Mouse (Mus musculus): ENCODE data around the gene Prkcq. TPM values are rescaled to one million over a fixed set of nuclear protein-coding genes. Genes with fewer than 3 reads are reported as not detected.

The Prkcq gene
- 1 to 10 TPM; 7.4 to 8.9 TPM for total RNA-seq (2021)
- long read RNA-seq, experiment 1, transcript Prkcq-201 (18 exons, 3,583 nt), result major isoform, 5 of 7 reads
- long read RNA-seq, experiment 1, partial matches to known transcripts, result 1 of 7 reads
- long read RNA-seq, experiment 1, other reads (novel, unspliced or antisense), result 1 of 7 reads
- long read RNA-seq, experiment 2, transcript Prkcq-201 (18 exons, 3,583 nt), result major isoform, 8 of 9 reads
- long read RNA-seq, experiment 2, partial matches to known transcripts, result 1 of 9 reads
- long read RNA-seq, experiment 2, other reads (novel, unspliced or antisense), result 0 of 9 reads

- TF ChIP-seq CTCF (conservative IDR thresholded peaks at IDR 0.05), result peak; percentile 55
- Histone ChIP-seq H3K27ac (peak within 1 kb of the TSS; percentile 81), H3K4me3 (peak within 1 kb of the TSS; percentile 55)
- DNase-seq (ENCODE audit: low spot score in 2 of 2), result peak; percentile 32 to 39
Measured at GRCm38 (mm10) chr2:11171754-11172501, at the start of gene Prkcq. Gene Prkcq (plus strand): TSS chr2:11172108.

GRCm38 (mm10) chr2:11130881-11131280, 41.0 kb upstream of the Prkcq start:
- no peak for TF ChIP-seq CTCF (conservative IDR thresholded peaks at IDR 0.05)
- Histone ChIP-seq H3K4me3 (no peak overlapping the region), H3K27ac (no peak overlapping the region)
- no peak for DNase-seq (ENCODE audit: low spot score in 2 of 2)

GRCm38 (mm10) chr2:11135718-11136117, 36.2 kb upstream of the Prkcq start:
- no peak for DNase-seq (ENCODE audit: low spot score in 2 of 2)
- no peak for TF ChIP-seq CTCF (conservative IDR thresholded peaks at IDR 0.05)
- no peak overlapping the region for H3K4me3 ChIP-seq
- H3K27ac ChIP-seq, result no peak overlapping the region

GRCm38 (mm10) chr2:11138076-11138475, 33.8 kb upstream of the Prkcq start:
- no peak overlapping the region for H3K4me3 ChIP-seq
- DNase-seq (ENCODE audit: low spot score in 2 of 2), result no peak
- TF ChIP-seq CTCF (conservative IDR thresholded peaks at IDR 0.05), result no peak
- H3K27ac ChIP-seq, result no peak overlapping the region

- TF ChIP-seq CTCF (conservative IDR thresholded peaks at IDR 0.05), result no peak
- no peak for DNase-seq (ENCODE audit: low spot score in 2 of 2)
- no peak overlapping the region for H3K4me3 ChIP-seq
- no peak overlapping the region for H3K27ac ChIP-seq
Measured at GRCm38 (mm10) chr2:11139518-11140152, 32.3 kb upstream of the Prkcq start.

GRCm38 (mm10) chr2:11140385-11140784, 31.5 kb upstream of the Prkcq start:
- Histone ChIP-seq H3K27ac (no peak overlapping the region), H3K4me3 (no peak overlapping the region)
- TF ChIP-seq CTCF (conservative IDR thresholded peaks at IDR 0.05), result no peak
- DNase-seq (ENCODE audit: low spot score in 2 of 2), result peak in 1 of 2 experiments; percentile 21

GRCm38 (mm10) chr2:11149091-11149490, 22.8 kb upstream of the Prkcq start:
- TF ChIP-seq CTCF (conservative IDR thresholded peaks at IDR 0.05), result no peak
- Histone ChIP-seq H3K27ac (no peak overlapping the region), H3K4me3 (no peak overlapping the region)
- DNase-seq (ENCODE audit: low spot score in 2 of 2), result no peak

- DNase-seq (ENCODE audit: low spot score in 2 of 2), result no peak
- TF ChIP-seq CTCF (conservative IDR thresholded peaks at IDR 0.05), result no peak
- Histone ChIP-seq H3K27ac (no peak overlapping the region), H3K4me3 (no peak overlapping the region)
Measured at GRCm38 (mm10) chr2:11150975-11151374, 20.9 kb upstream of the Prkcq start.

- DNase-seq (ENCODE audit: low spot score in 2 of 2), result no peak
- Histone ChIP-seq H3K4me3 (no peak overlapping the region), H3K27ac (no peak overlapping the region)
- TF ChIP-seq CTCF (conservative IDR thresholded peaks at IDR 0.05), result no peak
Measured at GRCm38 (mm10) chr2:11151655-11152323, 20.1 kb upstream of the Prkcq start.

GRCm38 (mm10) chr2:11159641-11160040, 12.3 kb upstream of the Prkcq start:
- TF ChIP-seq CTCF (conservative IDR thresholded peaks at IDR 0.05), result no peak
- Histone ChIP-seq H3K27ac (no peak overlapping the region), H3K4me3 (no peak overlapping the region)
- no peak for DNase-seq (ENCODE audit: low spot score in 2 of 2)

- TF ChIP-seq CTCF (conservative IDR thresholded peaks at IDR 0.05), result no peak
- no peak for DNase-seq (ENCODE audit: low spot score in 2 of 2)
- no peak overlapping the region for H3K4me3 ChIP-seq
- H3K27ac ChIP-seq, result no peak overlapping the region
Measured at GRCm38 (mm10) chr2:11160696-11161095, 11.2 kb upstream of the Prkcq start.

GRCm38 (mm10) chr2:11161336-11161735, 10.6 kb upstream of the Prkcq start:
- no peak for DNase-seq (ENCODE audit: low spot score in 2 of 2)
- Histone ChIP-seq H3K4me3 (no peak overlapping the region), H3K27ac (no peak overlapping the region)
- 0 out of 2 replicates have a peak, but pooled peaks have one; percentile 6 for TF ChIP-seq CTCF (conservative IDR thresholded peaks at IDR 0.05)

GRCm38 (mm10) chr2:11162701-11163100, 9.2 kb upstream of the Prkcq start:
- no peak for TF ChIP-seq CTCF (conservative IDR thresholded peaks at IDR 0.05)
- DNase-seq (ENCODE audit: low spot score in 2 of 2), result no peak
- Histone ChIP-seq H3K27ac (no peak overlapping the region), H3K4me3 (no peak overlapping the region)

Data from layer of hippocampus, adult 2 months (tissue).